Mouse (Mus musculus): ENCODE data around the gene Fhad1.

- TF ChIP-seq POLR2A (IDR thresholded peaks at IDR 0.05; ENCODE audit: borderline replicate concordance, low read depth, low read length): no peak
- TF ChIP-seq CTCF (IDR thresholded peaks at IDR 0.05; ENCODE audit: low read depth, low read length): no peak
Observed at GRCm38 (mm10) chr4:141901711-141902478, 113.0 kb downstream of the Fhad1 start.

Measured in bone marrow macrophage, adult 2 months (primary cell).